Mouse (Mus musculus) midbrain, embryonic 10.5 days (tissue): ENCODE measurements at regions not wholly inside any gene's neighbourhood (a gene's known extent, or its start where the extent isn't known, plus 50 kb on each side); places are given as distances from the start of the nearest gene placed in this dataset.

ENCODE experiments used
- DNase-seq: peaks from one replicate; pipeline ENCODE4 v3.0.0-alpha.2; 2017; ENCODE audit warnings: low spot score
- H3K27ac ChIP-seq: fragments of 300-500 bp; sonication (generic); replicated peaks from 2 replicates; pipeline ENCODE4 v1.5.1; 2016; ENCODE audit warnings: mild to moderate bottlenecking
- H3K27me3 ChIP-seq: fragments of 300-500 bp; sonication (generic); 2 replicates; pipeline ENCODE4 v1.6.1; 2016; ENCODE audit warnings: low read depth, mild to moderate bottlenecking; ENCODE audit not compliant: poor library complexity, severe bottlenecking
- H3K36me3 ChIP-seq: fragments of 300-500 bp; sonication (generic); 2 replicates; pipeline ENCODE4 v1.6.1; 2016; ENCODE audit warnings: mild to moderate bottlenecking, moderate library complexity
- H3K4me1 ChIP-seq: fragments of 300-500 bp; sonication (generic); 2 replicates; pipeline ENCODE4 v1.6.1; 2016
- H3K4me3 ChIP-seq: fragments of 300-500 bp; sonication (generic); 2 replicates; pipeline ENCODE4 v1.5.1; 2016; ENCODE audit warnings: mild to moderate bottlenecking, moderate library complexity
- H3K9me3 ChIP-seq: fragments of 300-500 bp; sonication (generic); replicated peaks from 2 replicates; pipeline ENCODE4 v1.6.1; 2016; ENCODE audit warnings: mild to moderate bottlenecking
- WGBS: fragments of 180-500 bp; shearing (Covaris S2); methylation state at CpG from one replicate; pipeline ENCODE4 v1.1.7; 2016; 5-methylcytosine and 5-hydroxymethylcytosine counted together

DNA sequence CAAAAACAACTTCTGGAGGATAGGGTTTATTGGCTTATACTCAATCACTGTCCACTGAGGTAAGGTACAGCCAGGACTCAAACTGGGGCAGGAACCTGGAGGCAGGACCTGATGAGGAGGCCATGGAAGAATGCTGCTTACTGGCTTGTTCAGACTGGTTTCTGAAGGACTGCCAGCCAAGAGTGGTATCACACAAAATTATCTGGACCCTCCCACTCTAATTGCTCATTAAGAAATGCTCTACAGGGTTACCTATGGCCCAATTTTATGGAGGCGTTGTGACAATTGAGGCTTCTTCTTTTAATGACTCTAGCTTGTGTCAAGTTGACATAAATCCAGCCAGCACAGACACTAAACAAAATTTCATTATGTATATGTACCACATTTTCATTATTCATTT lies 158.5 kb upstream of the Gm11042 start:
- no peaks in the 10 kb centered on the region for H3K4me1 ChIP-seq
- WGBS, result 95% methylated on average over 1 of the region's 1 CpGs

DNA sequence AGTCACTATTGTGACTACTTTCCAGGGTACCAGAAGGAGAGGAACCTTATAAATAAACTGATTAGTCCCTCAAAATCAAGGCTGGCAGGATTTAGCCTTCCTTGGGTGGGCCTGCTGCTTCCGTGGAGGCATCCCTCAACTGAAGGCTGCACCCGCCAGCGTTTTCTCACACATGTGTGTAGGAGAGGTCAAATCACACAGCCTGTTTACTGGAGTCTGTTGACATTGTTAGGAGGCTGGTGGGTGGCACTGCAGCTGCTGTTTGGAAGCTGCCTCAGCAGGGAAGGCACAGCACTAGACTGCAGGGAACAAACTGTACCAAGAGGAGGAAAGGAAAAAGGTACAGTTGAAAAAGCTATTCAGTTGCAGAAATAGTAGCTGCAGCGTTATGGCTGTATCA lies 142.3 kb upstream of the Gm11042 start:
- no peak for DNase-seq
- Histone ChIP-seq H3K9me3 (no peaks in the 10 kb centered on the region), H3K27me3 (no peaks in the 10 kb centered on the region), H3K36me3 (no peaks in the 10 kb centered on the region), H3K4me1 (peaks cover 3% of the 10 kb centered on the region; the same call in 1 of the 2 replicates), H3K27ac (no peak overlapping the region), H3K4me3 (no peak overlapping the region)
- WGBS, result 42% methylated on average over 4 of the region's 4 CpGs

More for the DNA sequence above, 158.5 kb upstream of the Gm11042 start:
- Histone ChIP-seq H3K9me3 (no peaks in the 10 kb centered on the region), H3K27me3 (no peaks in the 10 kb centered on the region), H3K4me3 (no peak overlapping the region), H3K36me3 (no peaks in the 10 kb centered on the region), H3K27ac (no peak overlapping the region)
- DNase-seq, result no peak

- Histone ChIP-seq H3K36me3 (no peaks in the 10 kb centered on the region), H3K27me3 (no peaks in the 10 kb centered on the region), H3K9me3 (no peaks in the 10 kb centered on the region), H3K27ac (no peak overlapping the region), H3K4me1 (no peaks in the 10 kb centered on the region), H3K4me3 (no peak overlapping the region)
- 76% methylated on average over 4 of the region's 4 CpGs for WGBS
- DNase-seq, result no peak
Measured at GRCm38 (mm10) chr12:74452375-74453090, 136.3 kb upstream of the Gm11042 start.

DNA sequence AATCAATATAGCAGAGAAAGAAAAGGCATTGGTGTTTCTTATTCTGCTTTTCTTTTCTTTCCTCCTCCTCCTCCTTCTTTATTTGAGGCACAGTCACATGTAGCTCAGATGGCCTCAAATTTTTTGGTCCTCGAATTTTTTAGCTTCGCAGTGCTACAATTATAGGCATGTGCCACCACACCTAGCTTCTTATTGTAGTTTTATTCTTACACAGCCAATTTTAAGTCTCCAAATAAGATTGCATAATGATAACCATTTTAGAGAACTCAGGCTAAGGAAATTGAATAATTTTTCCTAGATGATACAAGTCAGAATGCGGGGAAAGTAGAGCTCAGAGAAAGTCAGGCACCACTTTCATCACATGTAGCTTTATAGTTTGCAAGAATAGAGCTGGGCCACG lies 132.1 kb upstream of the Gm11042 start:
- WGBS, result 84% methylated on average over 4 of the region's 4 CpGs
- Histone ChIP-seq H3K36me3 (no peaks in the 10 kb centered on the region), H3K4me3 (no peak overlapping the region), H3K9me3 (no peaks in the 10 kb centered on the region), H3K27ac (no peak overlapping the region), H3K4me1 (no peaks in the 10 kb centered on the region), H3K27me3 (no peaks in the 10 kb centered on the region)
- no peak for DNase-seq

DNA sequence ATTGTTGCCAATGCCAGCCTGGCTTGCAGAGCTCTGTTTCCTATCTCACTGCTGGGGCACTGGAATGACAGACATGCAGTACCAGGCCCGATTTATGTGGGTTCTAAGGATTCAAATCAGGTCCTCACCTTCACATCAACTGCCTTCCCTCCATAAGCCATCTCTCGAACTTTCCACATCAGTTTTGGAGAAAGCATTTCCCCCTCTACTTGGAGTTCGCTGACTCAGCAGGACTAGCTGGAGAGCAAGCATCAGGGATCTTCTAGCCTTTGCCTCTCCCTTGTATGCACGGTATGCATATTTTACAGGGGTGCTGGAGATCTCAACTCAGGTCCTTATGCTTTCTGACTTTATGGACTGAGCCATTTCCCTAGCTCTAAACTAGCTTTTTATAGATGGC lies 118.7 kb upstream of the Gm11042 start:
- no peaks in the 10 kb centered on the region for H3K36me3 ChIP-seq
- no peak for DNase-seq
- H3K4me1 ChIP-seq, result no peaks in the 10 kb centered on the region
- H3K4me3 ChIP-seq, result no peak overlapping the region
- no peak overlapping the region for H3K27ac ChIP-seq
- no peaks in the 10 kb centered on the region for H3K9me3 ChIP-seq
- 89% methylated on average over 4 of the region's 4 CpGs for WGBS
- H3K27me3 ChIP-seq, result no peaks in the 10 kb centered on the region

DNA sequence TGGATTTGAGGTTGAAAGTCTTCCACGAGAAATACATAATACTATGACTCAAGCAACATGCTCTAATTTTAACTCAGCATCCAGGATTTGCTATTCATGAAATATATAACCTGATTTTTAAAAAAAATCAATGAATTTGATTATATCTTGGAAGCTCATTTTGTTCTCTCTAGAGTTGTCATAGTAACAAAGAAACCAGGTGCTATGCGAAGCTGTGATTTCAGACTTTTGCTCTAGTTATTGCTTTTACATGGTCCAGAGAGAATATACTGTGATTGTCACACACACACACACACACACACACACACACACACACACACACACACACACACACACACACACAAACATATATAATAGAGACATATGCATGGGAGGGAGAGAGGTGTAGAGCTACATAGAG lies 98.5 kb upstream of the Gm11042 start:
- H3K4me1 ChIP-seq, result no peaks in the 10 kb centered on the region
- H3K4me3 ChIP-seq, result no peak overlapping the region
- WGBS, result 96% methylated on average over 2 of the region's 2 CpGs
- no peak overlapping the region for H3K27ac ChIP-seq
- no peaks in the 10 kb centered on the region for H3K27me3 ChIP-seq
- H3K36me3 ChIP-seq, result no peaks in the 10 kb centered on the region
- no peaks in the 10 kb centered on the region for H3K9me3 ChIP-seq
- DNase-seq, result no peak

DNA sequence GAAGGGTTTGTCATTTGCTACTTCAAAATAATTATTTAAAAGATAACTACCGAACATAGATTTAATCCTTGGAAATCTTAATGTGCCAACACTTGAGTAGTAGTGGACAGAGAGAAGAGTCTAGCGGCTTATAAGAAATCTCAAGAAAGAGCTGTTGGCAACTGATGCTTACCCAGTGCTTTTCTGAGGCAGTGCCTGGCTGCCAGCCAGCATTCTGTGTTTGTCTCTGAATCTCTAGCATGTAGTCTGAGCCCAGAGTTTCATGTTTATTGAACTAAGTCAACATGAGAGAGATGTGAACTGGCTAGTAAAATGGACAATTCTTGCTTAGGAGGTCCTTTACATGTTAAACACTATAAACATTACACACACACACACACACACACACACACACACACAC lies 94.3 kb upstream of the Gm11042 start:
- Histone ChIP-seq H3K27me3 (no peaks in the 10 kb centered on the region), H3K4me3 (no peak overlapping the region), H3K9me3 (no peaks in the 10 kb centered on the region), H3K36me3 (no peaks in the 10 kb centered on the region), H3K4me1 (no peaks in the 10 kb centered on the region), H3K27ac (no peak overlapping the region)
- WGBS, result 92% methylated on average over 2 of the region's 2 CpGs
- no peak for DNase-seq

- no peak overlapping the region for H3K4me3 ChIP-seq
- H3K27me3 ChIP-seq, result no peaks in the 10 kb centered on the region
- no peaks in the 10 kb centered on the region for H3K4me1 ChIP-seq
- no peak for DNase-seq
- no peak overlapping the region for H3K27ac ChIP-seq
- no peaks in the 10 kb centered on the region for H3K36me3 ChIP-seq
- WGBS, result 92% methylated on average over 3 of the region's 3 CpGs
- H3K9me3 ChIP-seq, result no peaks in the 10 kb centered on the region
Measured at GRCm38 (mm10) chr12:74407591-74408095, 91.4 kb upstream of the Gm11042 start.

DNA sequence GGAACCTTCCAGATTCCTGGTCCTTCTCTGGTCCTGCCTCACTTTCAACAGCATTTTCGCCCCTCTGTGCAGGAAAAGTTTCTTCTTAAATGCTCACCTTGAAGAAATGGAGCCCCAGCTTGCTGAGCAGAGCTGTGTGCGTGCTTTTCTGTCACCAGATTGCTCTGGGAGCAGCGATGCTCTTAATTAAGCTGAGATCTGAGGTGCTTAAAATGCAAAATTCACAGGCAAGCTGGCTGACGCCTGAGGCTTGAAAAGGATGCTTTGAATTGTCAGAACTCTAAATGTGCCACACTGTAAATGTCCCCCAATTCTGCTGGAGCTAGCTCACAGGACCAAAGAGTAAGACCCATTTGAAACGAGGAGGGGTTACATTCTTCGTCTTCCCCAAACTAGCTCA lies 73.6 kb upstream of the Gm11042 start:
- no peaks in the 10 kb centered on the region for H3K4me1 ChIP-seq
- H3K4me3 ChIP-seq, result no peak overlapping the region
- no peak for DNase-seq
- no peaks in the 10 kb centered on the region for H3K9me3 ChIP-seq
- H3K27ac ChIP-seq, result no peak overlapping the region
- 83% methylated on average over 6 of the region's 6 CpGs for WGBS
- no peaks in the 10 kb centered on the region for H3K36me3 ChIP-seq
- H3K27me3 ChIP-seq, result no peaks in the 10 kb centered on the region
